Mouse (Mus musculus): ENCODE data around the gene Zfp804b.

DNA sequence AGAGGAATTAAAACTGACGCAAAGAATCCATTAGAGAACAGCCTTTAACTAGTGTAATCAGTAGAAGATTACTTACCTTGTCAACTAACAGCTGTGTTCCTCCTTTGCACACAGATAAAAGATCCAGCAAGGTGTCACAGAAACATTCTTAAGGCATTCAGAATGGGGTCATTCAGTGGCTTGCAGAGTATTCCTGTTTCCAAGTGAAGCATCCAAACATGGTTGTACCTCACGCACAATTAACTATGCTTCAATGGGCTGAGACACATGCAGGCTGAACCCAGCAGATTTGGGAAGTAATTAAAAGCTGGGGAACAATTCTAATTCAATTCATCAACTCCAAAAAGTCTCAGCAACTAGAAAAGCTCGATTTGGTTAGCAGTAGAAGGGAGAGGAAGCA lies 337.1 kb downstream of the Zfp804b start:
- TF ChIP-seq POLR2A (IDR thresholded peaks at IDR 0.05; ENCODE audit: borderline replicate concordance, extremely low read depth, low read depth, low read length) (no peak), CTCF (IDR thresholded peaks at IDR 0.05; ENCODE audit: insufficient read depth, low read length) (no peak)
